16 mouse cellular contexts compared by ENCODE assay signal in genomic region chr3:61460076-61460475, GRCm38 (mm10).
"Had no signal": no experiment of that assay in that cellular context is flagged by ENCODE, and none has a peak within 500 bp of the region (broad histone marks: within the 10 kb centered on the region; RNA-seq: fewer than 3 reads in every experiment).

No protein-coding gene starts in this region.

- H3K36me3 ChIP-seq: intestine, embryonic 15.5 days; limb, embryonic 10.5 days; midbrain, embryonic 13.5 days; neural tube, embryonic 15.5 days had no signal

- H3K4me3 ChIP-seq: intestine, embryonic 15.5 days; left cerebral cortex, adult 2 months; limb, embryonic 10.5 days; megakaryocyte, embryonic 14.5 days; midbrain, embryonic 13.5 days; myocyte; neural tube, embryonic 15.5 days had no signal

- H3K9me3 ChIP-seq: intestine, embryonic 15.5 days; limb, embryonic 10.5 days; megakaryocyte, embryonic 14.5 days; midbrain, embryonic 13.5 days; neural tube, embryonic 15.5 days had no signal

- H3K27me3 ChIP-seq: intestine, embryonic 15.5 days; megakaryocyte, embryonic 14.5 days; midbrain, embryonic 13.5 days; neural tube, embryonic 15.5 days had no signal

- H3K4me1 ChIP-seq: intestine, embryonic 15.5 days; limb, embryonic 10.5 days; midbrain, embryonic 13.5 days; neural tube, embryonic 15.5 days had no signal

- DNase-seq: kidney, adult 18-20 months; kidney, postnatal 10 days; lung, adult 2 months; lung, postnatal 4 days; right cerebral cortex, adult 18-20 months; right cerebral cortex, postnatal 25 days; thymus, postnatal 4 days had no signal

- ATAC-seq: intestine, embryonic 15.5 days; lung, postnatal 0 days; midbrain, embryonic 13.5 days had no signal

- H3K27ac ChIP-seq: intestine, embryonic 15.5 days; left cerebral cortex, adult 2 months; limb, embryonic 10.5 days; midbrain, embryonic 13.5 days; neural tube, embryonic 15.5 days; stomach, postnatal 0 days had no signal

- H3K4me2 ChIP-seq: intestine, embryonic 15.5 days; midbrain, embryonic 13.5 days; neural tube, embryonic 15.5 days had no signal

- H3K9ac ChIP-seq: intestine, embryonic 15.5 days; midbrain, embryonic 13.5 days; neural tube, embryonic 15.5 days had no signal
